13 mouse cellular contexts compared by ENCODE assay signal in the genomic region with DNA sequence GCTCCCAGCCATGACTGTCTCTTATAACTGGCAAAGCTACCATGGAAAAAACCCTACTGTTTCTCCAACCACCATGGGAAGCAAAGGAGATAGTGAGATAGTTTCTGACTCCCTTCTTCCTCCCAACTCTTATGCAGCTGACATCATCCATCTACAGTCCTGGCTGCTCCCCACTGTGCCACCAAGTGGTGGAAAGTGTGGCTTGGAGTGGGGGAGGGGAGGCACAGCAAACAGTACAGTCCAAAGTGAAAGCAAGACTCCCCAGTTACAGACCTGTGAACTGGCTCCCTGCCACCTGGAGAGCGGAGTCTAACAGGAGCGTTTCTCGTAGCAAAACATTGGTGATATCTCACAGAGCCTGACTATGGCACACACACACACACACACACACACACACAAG. TPM values are rescaled to one million over a fixed set of nuclear protein-coding genes. Genes with fewer than 3 reads are reported as not detected.
DNase-seq lines count a peak whose midpoint lies in the region; ATAC-seq and TF ChIP-seq lines count a peak whose summit lies in the region.
"Had no signal": no experiment of that assay in that cellular context is flagged by ENCODE, and none has a peak within 500 bp of the region (broad histone marks: within the 10 kb centered on the region; RNA-seq: fewer than 3 reads in every experiment).

No protein-coding gene starts in this region.

- H3K9me3 ChIP-seq in lung, postnatal 0 days (ENCODE audit: low read length): no peaks in the 10 kb centered on the region
- H3K9me3 ChIP-seq: hindbrain, embryonic 15.5 days; midbrain, embryonic 12.5 days had no signal

- no peak; the same call in 1 of the 2 replicates for TF ChIP-seq CTCF in lung, postnatal 0 days (IDR thresholded peaks at IDR 0.05)

- DNase-seq in lung, postnatal 0 days (ENCODE audit: low spot score): peak; percentile 25
- no peak for DNase-seq in lung, postnatal 25 days (ENCODE audit: low spot score)
- DNase-seq in kidney, postnatal 25 days: peak; percentile 50 to 64
- peak; percentile 40 for DNase-seq in thymus, postnatal 0 days (ENCODE audit: low spot score)
- no peak for DNase-seq in heart, postnatal 25 days (ENCODE audit: low spot score)
- DNase-seq in layer of hippocampus, postnatal 14 days (ENCODE audit: low spot score in 2 of 2): no peak
- DNase-seq: cerebellum, adult 8-10 months; gastrocnemius, postnatal 14 days; right cerebral cortex, postnatal 14 days had no signal

- H3K27ac ChIP-seq in lung, postnatal 0 days (ENCODE audit: low read length): no peak overlapping the region
- H3K27ac ChIP-seq: hindbrain, embryonic 15.5 days; midbrain, embryonic 12.5 days had no signal

- ATAC-seq in lung, postnatal 0 days: peak; percentile 57
- ATAC-seq in activated CD4-positive, CD25-positive, alpha-beta regulatory T cell, adult 4 months: peak; percentile 65
- ATAC-seq in erythroid progenitor cell, adult 5-6 weeks (replicated peaks; ENCODE audit: low FRiP score, poor library complexity, severe bottlenecking): no peak

- H3K4me3 ChIP-seq in lung, postnatal 0 days (ENCODE audit: low read depth, low read length): no peak overlapping the region
- H3K4me3 ChIP-seq: hindbrain, embryonic 15.5 days; midbrain, embryonic 12.5 days had no signal

- WGBS in lung, postnatal 0 days: 58% methylated on average over 3 of the region's 3 CpGs

- TF ChIP-seq EP300 in lung, postnatal 0 days (IDR thresholded peaks at IDR 0.05): no peak

- no peaks in the 10 kb centered on the region for H3K36me3 ChIP-seq in lung, postnatal 0 days (ENCODE audit: insufficient read depth, low read length)
- H3K36me3 ChIP-seq: hindbrain, embryonic 15.5 days; midbrain, embryonic 12.5 days had no signal

- no peaks in the 10 kb centered on the region for H3K27me3 ChIP-seq in lung, postnatal 0 days (replicated peaks; ENCODE audit: insufficient read depth, low read length)
- H3K27me3 ChIP-seq: hindbrain, embryonic 15.5 days had no signal

- no peak overlapping the region for H3K4me2 ChIP-seq in lung, postnatal 0 days (replicated peaks; ENCODE audit: low read depth, low read length)
- H3K4me2 ChIP-seq: hindbrain, embryonic 15.5 days; midbrain, embryonic 12.5 days had no signal

- intact Hi-C loops in heart, postnatal 25 days (cut with DNase I): no loop called here

- no peaks in the 10 kb centered on the region for H3K4me1 ChIP-seq in lung, postnatal 0 days (ENCODE audit: insufficient read depth, low read depth, low read length)
- H3K4me1 ChIP-seq: hindbrain, embryonic 15.5 days had no signal

- no peak overlapping the region for H3K9ac ChIP-seq in lung, postnatal 0 days (replicated peaks; ENCODE audit: low read depth)
- H3K9ac ChIP-seq: hindbrain, embryonic 15.5 days; midbrain, embryonic 12.5 days had no signal

RNA-seq across cellular contexts. Expression of a gene that starts 20.5 kb away (rescaled TPM):
- polyA plus RNA-seq in lung, postnatal 0 days (2015; fragmentation: Nextera tagmentation; extraction: Ambion mirVana): 41.7 and 43.1 TPM in 2 replicates
- 10 to 100 TPM; 70.4 to 78.9 TPM for polyA plus RNA-seq in activated CD4-positive, CD25-positive, alpha-beta regulatory T cell, adult 4 months (2017; shearing (Covaris generic))
- polyA plus RNA-seq in thymus, postnatal 0 days (2015; fragmentation: Nextera tagmentation; extraction: Ambion mirVana): 87.7 and 89.1 TPM in 2 replicates
- 10 to 100 TPM; 53.9 to 54.8 TPM for total RNA-seq in heart, postnatal 25 days (2021)
- total RNA-seq in erythroid progenitor cell, adult 5-6 weeks (2015; ENCODE audit: low replicate concordance): 19.3 and 27.8 TPM in 2 replicates
- 13.0 and 14.2 TPM in 2 replicates for total RNA-seq in erythroid progenitor cell, adult 5-6 weeks (2017; ENCODE audit: low replicate concordance)
- total RNA-seq in layer of hippocampus, postnatal 14 days (2021): 10 to 100 TPM; 27.0 to 28.2 TPM

RNA-seq across cellular contexts. Expression of a gene that starts 20.9 kb away (rescaled TPM):
- 39.8 and 46.4 TPM in 2 replicates for polyA plus RNA-seq in lung, postnatal 0 days (2015; fragmentation: Nextera tagmentation; extraction: Ambion mirVana)
- 10 to 100 TPM; 61.1 TPM for polyA plus RNA-seq in activated CD4-positive, CD25-positive, alpha-beta regulatory T cell, adult 4 months (2017; shearing (Covaris generic))
- polyA plus RNA-seq in thymus, postnatal 0 days (2015; fragmentation: Nextera tagmentation; extraction: Ambion mirVana): 84.2 and 88.0 TPM in 2 replicates
- 10 to 100 TPM; 47.3 to 48.0 TPM for total RNA-seq in heart, postnatal 25 days (2021)
- 15.9 and 17.7 TPM in 2 replicates for total RNA-seq in erythroid progenitor cell, adult 5-6 weeks (2015; ENCODE audit: low replicate concordance)
- total RNA-seq in erythroid progenitor cell, adult 5-6 weeks (2017; ENCODE audit: low replicate concordance): 13.9 and 29.9 TPM in 2 replicates
- 10 to 100 TPM; 33.0 to 43.2 TPM for total RNA-seq in layer of hippocampus, postnatal 14 days (2021)

RNA-seq across cellular contexts. Expression of a gene that starts 43.2 kb away (rescaled TPM):
- 7.8 and 8.5 TPM in 2 replicates for polyA plus RNA-seq in lung, postnatal 0 days (2015; fragmentation: Nextera tagmentation; extraction: Ambion mirVana)
- 10 to 100 TPM; 15.7 to 18.8 TPM for polyA plus RNA-seq in activated CD4-positive, CD25-positive, alpha-beta regulatory T cell, adult 4 months (2017; shearing (Covaris generic))
- polyA plus RNA-seq in thymus, postnatal 0 days (2015; fragmentation: Nextera tagmentation; extraction: Ambion mirVana): 21.4 and 22.5 TPM in 2 replicates
- 10 to 100 TPM; 12.1 to 13.9 TPM for total RNA-seq in heart, postnatal 25 days (2021)
- 8.0 and 8.6 TPM in 2 replicates for total RNA-seq in erythroid progenitor cell, adult 5-6 weeks (2015; ENCODE audit: low replicate concordance)
- 3.1 and 3.7 TPM in 2 replicates for total RNA-seq in erythroid progenitor cell, adult 5-6 weeks (2017; ENCODE audit: low replicate concordance)
- total RNA-seq in layer of hippocampus, postnatal 14 days (2021): 1 to 10 TPM; 6.3 to 6.4 TPM

Comparison
In these comparisons a context has a peak if more than half of its experiments do, and no peak if none do; other contexts are left out.
1. DNase-seq: peak in lung, postnatal 0 days (single experiment), kidney, postnatal 25 days (2 of 2) and thymus, postnatal 0 days (single experiment); none in lung, postnatal 25 days (single experiment), heart, postnatal 25 days (single experiment) and layer of hippocampus, postnatal 14 days (0 of 2).